Mouse (Mus musculus): Measurements from ENCODE around the gene Cuzd1. TPM values are rescaled to one million over a fixed set of nuclear protein-coding genes. Genes with fewer than 3 reads are reported as not detected.

The Cuzd1 gene
- polyA plus RNA-seq (2014; fragmentation: Nextera tagmentation; extraction: Ambion mirVana), result 0.64 and 1.1 TPM in 2 replicates

- WGBS (ENCODE audit: insufficient replicate concordance), result 78% methylated on average over 2 of the region's 2 CpGs
- no peak within 1 kb of the TSS for H3K4me2 ChIP-seq
- no peaks in the 10 kb centered on the region for H3K4me1 ChIP-seq (ENCODE audit: control insufficient read depth, insufficient read depth, low read length)
- no peaks in the 10 kb centered on the region for H3K9me3 ChIP-seq (replicated peaks; ENCODE audit: control insufficient read depth, low read length)
- no peak within 1 kb of the TSS for H3K9ac ChIP-seq (ENCODE audit: low read depth, low read length)
- ATAC-seq (replicated peaks; ENCODE audit: insufficient number of reproducible peaks, low FRiP score, low TSS enrichment), result no peak
- H3K36me3 ChIP-seq (ENCODE audit: control insufficient read depth, insufficient read depth, low read length), result no peaks in the 10 kb centered on the region
- no peak within 1 kb of the TSS for H3K4me3 ChIP-seq (ENCODE audit: low read depth, low read length)
- H3K27ac ChIP-seq (ENCODE audit: low read depth, low read length), result no peak within 1 kb of the TSS
- H3K27me3 ChIP-seq (ENCODE audit: control insufficient read depth, insufficient read depth, low read length), result no peaks in the 10 kb centered on the region
Measured at GRCm38 (mm10) chr7:131322192-131322591, at the start of gene Cuzd1. TSS of gene Cuzd1 (minus strand) at chr7:131322292.

- peak overlapping the region; percentile 82 for H3K4me2 ChIP-seq
- peak; percentile 67 for ATAC-seq (replicated peaks; ENCODE audit: insufficient number of reproducible peaks, low FRiP score, low TSS enrichment)
- peak overlapping the region; percentile 82 for H3K4me3 ChIP-seq (ENCODE audit: low read depth, low read length)
- H3K9ac ChIP-seq (ENCODE audit: low read depth, low read length), result peak overlapping the region; percentile 96
- no peaks in the 10 kb centered on the region for H3K36me3 ChIP-seq (ENCODE audit: control insufficient read depth, insufficient read depth, low read length)
- H3K27me3 ChIP-seq (ENCODE audit: control insufficient read depth, insufficient read depth, low read length), result no peaks in the 10 kb centered on the region
- peaks cover 5% of the 10 kb centered on the region for H3K4me1 ChIP-seq (ENCODE audit: control insufficient read depth, insufficient read depth, low read length)
- H3K9me3 ChIP-seq (replicated peaks; ENCODE audit: control insufficient read depth, low read length), result no peaks in the 10 kb centered on the region
- peak overlapping the region; percentile 98 for H3K27ac ChIP-seq (ENCODE audit: low read depth, low read length)
- WGBS (ENCODE audit: insufficient replicate concordance), result 8% methylated on average over 9 of the region's 9 CpGs
Measured at GRCm38 (mm10) chr7:131371470-131371860, 49.4 kb upstream of the Cuzd1 start.

GRCm38 (mm10) chr7:131370648-131371469, 48.8 kb upstream of the Cuzd1 start, which contains the start of gene Pstk:
TSS of gene Pstk (plus strand) at chr7:131371141.
- peak within 1 kb of the TSS; percentile 98 for H3K27ac ChIP-seq (ENCODE audit: low read depth, low read length)
- no peaks in the 10 kb centered on the region for H3K27me3 ChIP-seq (ENCODE audit: control insufficient read depth, insufficient read depth, low read length)
- H3K4me2 ChIP-seq, result peak within 1 kb of the TSS; percentile 82
- ATAC-seq (replicated peaks; ENCODE audit: insufficient number of reproducible peaks, low FRiP score, low TSS enrichment), result peak; percentile 92
- no peaks in the 10 kb centered on the region for H3K9me3 ChIP-seq (replicated peaks; ENCODE audit: control insufficient read depth, low read length)
- no peaks in the 10 kb centered on the region for H3K36me3 ChIP-seq (ENCODE audit: control insufficient read depth, insufficient read depth, low read length)
- WGBS (ENCODE audit: insufficient replicate concordance), result 4% methylated on average over 45 of the region's 47 CpGs
- H3K4me3 ChIP-seq (ENCODE audit: low read depth, low read length), result peak within 1 kb of the TSS; percentile 82
- H3K9ac ChIP-seq (ENCODE audit: low read depth, low read length), result peak within 1 kb of the TSS; percentile 96
- peaks cover 5% of the 10 kb centered on the region for H3K4me1 ChIP-seq (ENCODE audit: control insufficient read depth, insufficient read depth, low read length)

GRCm38 (mm10) chr7:131364131-131364530, 42.0 kb upstream of the Cuzd1 start:
- WGBS (ENCODE audit: insufficient replicate concordance), result 81% methylated on average over 8 of the region's 8 CpGs
- no peaks in the 10 kb centered on the region for H3K9me3 ChIP-seq (replicated peaks; ENCODE audit: control insufficient read depth, low read length)

GRCm38 (mm10) chr7:131362615-131363300, 40.7 kb upstream of the Cuzd1 start, which contains the start of gene 2310057M21Rik:
TSS of gene 2310057M21Rik (minus strand) at chr7:131362759.
- peak within 1 kb of the TSS; percentile 98 for H3K9ac ChIP-seq (ENCODE audit: low read depth, low read length)
- peak; percentile 93 for ATAC-seq (replicated peaks; ENCODE audit: insufficient number of reproducible peaks, low FRiP score, low TSS enrichment)
- no peaks in the 10 kb centered on the region for H3K27me3 ChIP-seq (ENCODE audit: control insufficient read depth, insufficient read depth, low read length)
- WGBS (ENCODE audit: insufficient replicate concordance), result under 1% methylated on average over 55 of the region's 55 CpGs
- H3K27ac ChIP-seq (ENCODE audit: low read depth, low read length), result peak within 1 kb of the TSS; percentile 96
- peak within 1 kb of the TSS; percentile 67 for H3K4me2 ChIP-seq
- no peaks in the 10 kb centered on the region for H3K9me3 ChIP-seq (replicated peaks; ENCODE audit: control insufficient read depth, low read length)
- peaks cover 4% of the 10 kb centered on the region; the same call in 1 of the 2 replicates for H3K36me3 ChIP-seq (ENCODE audit: control insufficient read depth, insufficient read depth, low read length)
- H3K4me1 ChIP-seq (ENCODE audit: control insufficient read depth, insufficient read depth, low read length), result peaks cover 5% of the 10 kb centered on the region
- peak within 1 kb of the TSS; percentile 73 for H3K4me3 ChIP-seq (ENCODE audit: low read depth, low read length)

More at GRCm38 (mm10) chr7:131364131-131364530, 42.0 kb upstream of the Cuzd1 start:
- H3K4me1 ChIP-seq (ENCODE audit: control insufficient read depth, insufficient read depth, low read length), result peaks cover 5% of the 10 kb centered on the region
- no peak overlapping the region for H3K4me2 ChIP-seq
- H3K36me3 ChIP-seq (ENCODE audit: control insufficient read depth, insufficient read depth, low read length), result no peaks in the 10 kb centered on the region
- no peak overlapping the region for H3K27ac ChIP-seq (ENCODE audit: low read depth, low read length)
- ATAC-seq (replicated peaks; ENCODE audit: insufficient number of reproducible peaks, low FRiP score, low TSS enrichment), result no peak
- no peak overlapping the region for H3K4me3 ChIP-seq (ENCODE audit: low read depth, low read length)
- H3K27me3 ChIP-seq (ENCODE audit: control insufficient read depth, insufficient read depth, low read length), result no peaks in the 10 kb centered on the region
- H3K9ac ChIP-seq (ENCODE audit: low read depth, low read length), result no peak overlapping the region

- H3K4me3 ChIP-seq (ENCODE audit: low read depth, low read length), result peak overlapping the region; percentile 73
- peak; percentile 73 for ATAC-seq (replicated peaks; ENCODE audit: insufficient number of reproducible peaks, low FRiP score, low TSS enrichment)
- H3K36me3 ChIP-seq (ENCODE audit: control insufficient read depth, insufficient read depth, low read length), result peaks cover 5% of the 10 kb centered on the region; the same call in 1 of the 2 replicates
- peak overlapping the region; percentile 98 for H3K9ac ChIP-seq (ENCODE audit: low read depth, low read length)
- WGBS (ENCODE audit: insufficient replicate concordance), result under 1% methylated on average over 35 of the region's 35 CpGs
- H3K4me2 ChIP-seq, result peak overlapping the region; percentile 67
- H3K27ac ChIP-seq (ENCODE audit: low read depth, low read length), result peak overlapping the region; percentile 96
- H3K27me3 ChIP-seq (ENCODE audit: control insufficient read depth, insufficient read depth, low read length), result no peaks in the 10 kb centered on the region
- H3K4me1 ChIP-seq (ENCODE audit: control insufficient read depth, insufficient read depth, low read length), result peaks cover 5% of the 10 kb centered on the region
- no peaks in the 10 kb centered on the region for H3K9me3 ChIP-seq (replicated peaks; ENCODE audit: control insufficient read depth, low read length)
Measured at GRCm38 (mm10) chr7:131362269-131362614, 40.1 kb upstream of the Cuzd1 start.

GRCm38 (mm10) chr7:131356105-131356504, 34.0 kb upstream of the Cuzd1 start:
- Histone ChIP-seq H3K9me3 (replicated peaks; ENCODE audit: control insufficient read depth, low read length) (no peaks in the 10 kb centered on the region), H3K27ac (ENCODE audit: low read depth, low read length) (no peak overlapping the region), H3K27me3 (ENCODE audit: control insufficient read depth, insufficient read depth, low read length) (no peaks in the 10 kb centered on the region), H3K4me3 (ENCODE audit: low read depth, low read length) (no peak overlapping the region), H3K4me2 (no peak overlapping the region), H3K36me3 (ENCODE audit: control insufficient read depth, insufficient read depth, low read length) (peaks cover 17% of the 10 kb centered on the region), H3K4me1 (ENCODE audit: control insufficient read depth, insufficient read depth, low read length) (no peaks in the 10 kb centered on the region), H3K9ac (ENCODE audit: low read depth, low read length) (no peak overlapping the region)
- WGBS (ENCODE audit: insufficient replicate concordance), result 95% methylated on average over 13 of the region's 13 CpGs
- no peak for ATAC-seq (replicated peaks; ENCODE audit: insufficient number of reproducible peaks, low FRiP score, low TSS enrichment)

- H3K9me3 ChIP-seq (replicated peaks; ENCODE audit: control insufficient read depth, low read length), result no peaks in the 10 kb centered on the region
- peaks cover 24% of the 10 kb centered on the region; the same call in 1 of the 2 replicates for H3K36me3 ChIP-seq (ENCODE audit: control insufficient read depth, insufficient read depth, low read length)
- no peak overlapping the region for H3K27ac ChIP-seq (ENCODE audit: low read depth, low read length)
- no peak for ATAC-seq (replicated peaks; ENCODE audit: insufficient number of reproducible peaks, low FRiP score, low TSS enrichment)
- H3K4me2 ChIP-seq, result no peak overlapping the region
- H3K9ac ChIP-seq (ENCODE audit: low read depth, low read length), result no peak overlapping the region
- no peaks in the 10 kb centered on the region for H3K27me3 ChIP-seq (ENCODE audit: control insufficient read depth, insufficient read depth, low read length)
- 90% methylated on average over 7 of the region's 7 CpGs for WGBS (ENCODE audit: insufficient replicate concordance)
- H3K4me1 ChIP-seq (ENCODE audit: control insufficient read depth, insufficient read depth, low read length), result no peaks in the 10 kb centered on the region
- H3K4me3 ChIP-seq (ENCODE audit: low read depth, low read length), result no peak overlapping the region
Measured at GRCm38 (mm10) chr7:131345856-131346541, 23.9 kb upstream of the Cuzd1 start.

Measured in heart, embryonic 11.5 days (tissue).